Mouse (Mus musculus): ENCODE data around the gene Fah.

Fah gene

DNA sequence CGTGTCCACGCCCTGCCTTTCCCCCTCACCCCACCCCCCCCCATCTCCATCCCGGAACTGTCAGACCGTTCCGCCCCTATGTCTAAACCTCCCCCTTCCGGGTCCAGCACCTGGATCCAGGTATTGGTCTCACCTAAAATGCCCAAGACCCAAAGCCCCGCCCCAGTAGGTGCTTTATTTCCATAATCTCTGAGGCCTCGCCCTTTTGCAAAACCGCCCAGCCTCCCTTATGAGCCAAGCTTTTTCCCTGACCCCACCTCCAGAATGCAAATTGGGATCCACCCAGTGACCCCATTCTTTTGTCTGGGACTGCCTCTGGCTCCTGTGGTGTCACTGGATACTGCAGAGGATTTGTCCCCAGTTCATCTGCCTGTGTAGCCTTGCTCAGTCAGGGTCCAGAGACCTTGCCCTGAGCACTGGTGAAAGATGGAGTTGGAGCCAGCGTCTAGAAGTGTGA lies at the start of gene Fah:
TSS of gene Fah (minus strand) at position 430 of the 457 bp plus-strand sequence.
- CTCF ChIA-PET: interaction anchor here in 1 of 4 experiments (0.8 kb wide), 1 partner anchor 13 kb away, joined by 4 read pairs; no protein-coding TSS in a partner anchor
- POLR2A ChIA-PET: interaction anchor here in 3 of 4 experiments (0.6 to 4.9 kb wide), 13 partner anchors 9 to 281 kb away, joined by 3 to 25 read pairs (median 4); partner anchors contain the start of gene Zfand6 (in 1 of the 3)

GRCm38 (mm10) chr7:84652740-84653139 lies 46.2 kb upstream of the Fah start:
- CTCF ChIA-PET: no interaction called here
- POLR2A ChIA-PET: interaction anchor here in 1 of 4 experiments (1.1 kb wide), 2 partner anchors 8 to 12 kb away, joined by 3 to 4 read pairs; no protein-coding TSS in a partner anchor

DNA sequence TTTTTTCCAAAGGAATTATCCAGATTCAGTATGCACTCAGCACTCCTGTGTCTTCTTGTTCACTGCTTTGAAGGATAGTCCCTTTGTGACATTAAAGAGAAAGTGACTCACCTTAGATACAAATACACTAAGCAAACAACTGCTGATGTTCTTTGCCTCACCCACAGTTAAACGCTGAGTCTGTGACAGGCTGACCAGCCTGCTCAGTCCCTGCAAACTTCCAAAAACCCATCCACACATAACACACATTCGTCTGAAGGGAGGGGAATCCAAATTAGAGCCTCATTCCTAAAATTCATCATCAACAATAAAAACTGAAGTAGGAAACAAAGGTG lies 45.4 kb upstream of the Fah start:
- ChIA-PET POLR2A (no interaction called here), CTCF (no interaction called here)

DNA sequence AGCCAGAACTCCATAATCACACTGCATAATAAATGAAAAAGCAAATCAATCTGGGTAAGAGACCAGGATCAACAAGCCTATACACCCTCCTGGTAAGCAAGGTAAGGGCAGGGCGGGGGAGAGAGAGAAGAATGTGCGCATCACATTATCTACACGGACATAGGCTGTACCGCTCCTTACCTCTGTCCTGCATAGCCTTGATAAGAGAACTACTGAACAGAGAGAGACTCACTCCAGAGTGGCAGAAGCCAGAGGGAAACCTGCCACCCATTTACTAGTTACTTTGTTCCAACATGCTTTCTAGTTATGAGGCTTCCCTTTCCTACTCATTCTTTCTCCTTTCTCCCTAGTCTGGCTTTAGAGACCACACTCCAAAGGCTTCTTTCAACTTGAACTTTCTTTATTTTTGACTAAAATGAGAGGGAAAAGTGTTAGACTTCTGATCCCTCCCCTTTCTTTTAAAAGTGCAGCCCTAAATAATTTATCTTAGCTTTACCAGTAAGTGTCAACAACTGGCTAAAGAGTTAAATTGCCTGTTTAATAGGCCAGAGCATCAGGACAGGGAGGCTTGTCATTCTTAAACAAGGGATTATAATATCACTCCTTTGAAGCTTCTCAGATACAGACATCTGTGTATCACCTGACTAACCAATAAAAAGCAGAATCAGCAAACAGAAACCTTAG lies 44.9 kb upstream of the Fah start:
- POLR2A ChIA-PET: interaction anchor here in 1 of 4 experiments (0.9 to 2.1 kb wide), 2 partner anchors 27 to 45 kb away, joined by 3 to 8 read pairs; partner anchors contain the start of gene Fah
- CTCF ChIA-PET: no interaction called here

DNA sequence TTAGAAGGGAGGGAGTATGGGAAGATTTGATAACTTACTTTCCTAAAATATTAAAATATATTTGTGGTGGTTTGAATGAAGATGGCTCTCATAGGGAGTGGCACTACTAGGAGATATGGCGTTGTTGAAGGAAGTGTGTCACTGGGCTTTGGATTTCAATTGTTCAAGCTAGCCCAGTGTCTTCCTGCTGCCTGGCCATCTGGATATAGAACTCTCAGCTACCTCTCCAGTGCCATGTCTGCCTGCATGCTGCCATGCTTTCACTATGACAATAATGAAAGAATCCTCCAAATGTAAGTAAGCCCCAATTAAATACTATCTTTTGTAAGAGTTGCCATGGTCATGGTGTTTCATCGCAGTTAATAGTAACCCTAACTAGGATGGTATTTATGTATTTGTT lies 42.5 kb upstream of the Fah start:
- ChIA-PET CTCF (no interaction called here), POLR2A (no interaction called here)

GRCm38 (mm10) chr7:84646256-84646655 lies 39.7 kb upstream of the Fah start:
- POLR2A ChIA-PET: interaction anchor here in 2 of 4 experiments (0.9 to 1.2 kb wide), 3 partner anchors 23 to 44 kb away, joined by 3 to 6 read pairs (median 4); partner anchors contain the start of gene Zfand6 (in 1 of the 2)

GRCm38 (mm10) chr7:84643270-84643998 lies 36.9 kb upstream of the Fah start:
- ChIA-PET CTCF (no interaction called here), POLR2A (interaction anchor here in 1 of 4 experiments (0.7 to 1.7 kb wide), 5 partner anchors 9 to 44 kb away, joined by 3 to 4 read pairs (median 3); no protein-coding TSS in a partner anchor)

More at GRCm38 (mm10) chr7:84646256-84646655, 39.7 kb upstream of the Fah start:
- CTCF ChIA-PET: interaction anchor here in 1 of 4 experiments (0.6 kb wide), 1 partner anchor 732 kb away, joined by 3 read pairs; no protein-coding TSS in a partner anchor

GRCm38 (mm10) chr7:84642159-84642928 lies 35.8 kb upstream of the Fah start:
- POLR2A ChIA-PET: interaction anchor here in 1 of 4 experiments (0.7 to 1.7 kb wide), 5 partner anchors 16 to 42 kb away, joined by 3 to 4 read pairs (median 3); no protein-coding TSS in a partner anchor

GRCm38 (mm10) chr7:84636939-84637338 lies 30.4 kb upstream of the Fah start:
- CTCF ChIA-PET: no interaction called here
- POLR2A ChIA-PET: no interaction called here

More at GRCm38 (mm10) chr7:84642159-84642928, 35.8 kb upstream of the Fah start:
- CTCF ChIA-PET: no interaction called here

DNA sequence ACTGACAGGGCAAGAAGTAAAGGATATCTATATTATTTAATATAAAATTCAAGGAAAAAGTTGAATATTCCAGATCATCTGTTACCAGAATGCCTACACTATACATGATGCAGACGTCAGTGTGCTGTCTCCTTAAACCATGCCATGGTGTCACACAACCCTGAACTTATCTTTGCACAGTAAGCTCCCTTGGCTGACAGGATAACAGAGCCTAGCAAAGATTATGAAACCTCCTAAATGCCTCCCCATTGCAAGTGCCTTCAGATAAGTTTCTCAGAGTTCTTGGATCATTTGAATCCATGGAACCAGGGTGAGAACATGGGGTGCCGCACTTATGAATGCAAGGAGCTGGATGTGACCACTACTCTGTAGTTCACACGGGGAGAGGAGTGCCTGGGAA lies 25.4 kb upstream of the Fah start:
- ChIA-PET CTCF (no interaction called here), POLR2A (no interaction called here)

DNA sequence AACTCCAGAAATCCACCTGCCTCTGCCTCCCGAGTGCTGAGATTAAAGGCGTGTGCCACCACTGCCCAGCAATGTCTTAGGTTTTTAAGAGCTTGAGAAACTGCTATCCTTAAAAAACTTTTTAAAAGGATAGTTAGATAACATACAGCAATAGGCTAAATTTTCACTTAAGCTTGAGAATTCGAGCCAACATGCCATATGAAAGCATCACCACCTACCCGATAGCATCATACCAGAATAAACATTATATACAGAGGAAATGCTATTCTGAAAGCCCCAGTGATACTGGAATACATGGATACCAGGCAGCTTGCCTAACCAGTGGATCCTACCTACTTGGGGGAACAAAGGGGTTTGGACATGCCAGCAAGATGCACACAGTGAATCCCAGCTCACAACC lies 17.2 kb upstream of the Fah start:
- POLR2A ChIA-PET: interaction anchor here in 2 of 4 experiments (0.8 to 0.9 kb wide), 2 partner anchors 18 to 35 kb away, joined by 3 to 4 read pairs; partner anchors contain the start of gene Fah (in 1 of the 2)
- CTCF ChIA-PET: interaction anchor here in 1 of 4 experiments (1.6 kb wide), 1 partner anchor 126 kb away, joined by 4 read pairs; no protein-coding TSS in a partner anchor

DNA sequence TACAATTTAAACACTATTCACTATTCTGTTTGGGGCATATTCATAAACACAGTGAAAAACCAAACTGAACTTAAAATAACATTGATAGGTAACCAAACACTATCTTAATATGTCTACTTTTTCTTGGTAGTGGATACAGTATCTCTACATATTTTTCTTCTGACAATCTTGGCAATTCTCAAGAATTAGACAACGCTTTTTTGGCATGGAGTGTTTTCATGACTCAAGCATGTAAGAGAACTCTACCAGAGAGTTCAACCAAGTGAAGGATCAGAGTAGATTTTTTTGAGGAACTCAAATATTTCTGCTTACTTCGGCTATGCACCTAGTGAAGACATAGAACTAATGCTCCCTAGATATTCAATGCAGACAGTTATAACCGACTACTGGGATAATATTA lies 14.4 kb upstream of the Fah start:
- CTCF ChIA-PET: interaction anchor here in 1 of 4 experiments (0.5 kb wide), 1 partner anchor 540 kb away, joined by 3 read pairs; no protein-coding TSS in a partner anchor
- POLR2A ChIA-PET: interaction anchor here in 1 of 4 experiments (0.8 kb wide), 1 partner anchor 15 kb away, joined by 3 read pairs; no protein-coding TSS in a partner anchor

GRCm38 (mm10) chr7:84618951-84619350 lies 12.4 kb upstream of the Fah start:
- POLR2A ChIA-PET: interaction anchor here in 1 of 4 experiments (1.4 kb wide), 1 partner anchor 15 kb away, joined by 3 read pairs; no protein-coding TSS in a partner anchor
- CTCF ChIA-PET: no interaction called here

DNA sequence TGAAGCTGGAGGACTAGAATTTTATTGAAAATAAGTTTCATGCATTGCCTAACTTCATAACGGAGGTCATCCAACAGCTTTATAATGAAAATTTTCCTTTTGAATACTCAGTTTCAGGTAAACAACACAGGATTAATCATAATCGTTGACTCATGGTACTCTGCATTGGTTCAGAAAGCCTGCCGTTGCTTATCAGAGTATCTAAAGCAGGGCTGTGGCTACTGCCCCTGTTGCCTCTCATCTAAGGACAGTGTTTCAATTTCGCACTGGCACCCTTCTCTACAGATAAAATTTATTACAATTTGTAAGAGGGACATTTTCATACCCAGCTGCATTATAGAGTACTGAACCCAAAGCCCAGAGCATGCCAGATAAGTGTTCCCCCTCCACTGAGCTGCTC lies 5.9 kb upstream of the Fah start:
- POLR2A ChIA-PET: interaction anchor here in 2 of 4 experiments (0.6 to 0.9 kb wide), 2 partner anchors 10 to 61 kb away, joined by 3 to 6 read pairs; no protein-coding TSS in a partner anchor
- CTCF ChIA-PET: no interaction called here

DNA sequence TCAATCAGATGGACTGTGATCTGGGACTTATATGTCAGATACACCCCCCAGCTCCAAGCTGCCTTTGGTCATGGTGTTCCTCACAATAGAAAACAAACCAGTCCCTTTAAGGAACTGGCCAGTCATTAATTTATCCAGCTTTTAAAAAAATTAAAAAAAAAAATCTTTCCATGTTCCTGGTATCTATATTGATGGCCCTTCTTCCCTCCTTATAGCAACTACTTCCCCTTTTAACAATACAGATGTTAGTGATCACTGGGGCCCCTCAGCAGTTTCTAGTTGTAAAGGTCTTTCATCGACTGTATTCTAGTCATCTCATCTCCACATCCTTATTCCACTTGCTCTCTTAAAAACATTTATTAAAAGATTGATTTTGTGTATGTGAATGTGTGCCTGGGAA lies 5.1 kb upstream of the Fah start:
- ChIA-PET CTCF (no interaction called here), POLR2A (interaction anchor here in 3 of 4 experiments (0.5 to 1.2 kb wide), 3 partner anchors 10 to 1053 kb away, joined by 3 read pairs; partner anchors contain the start of gene Zfand6 (in 1 of the 3))

DNA sequence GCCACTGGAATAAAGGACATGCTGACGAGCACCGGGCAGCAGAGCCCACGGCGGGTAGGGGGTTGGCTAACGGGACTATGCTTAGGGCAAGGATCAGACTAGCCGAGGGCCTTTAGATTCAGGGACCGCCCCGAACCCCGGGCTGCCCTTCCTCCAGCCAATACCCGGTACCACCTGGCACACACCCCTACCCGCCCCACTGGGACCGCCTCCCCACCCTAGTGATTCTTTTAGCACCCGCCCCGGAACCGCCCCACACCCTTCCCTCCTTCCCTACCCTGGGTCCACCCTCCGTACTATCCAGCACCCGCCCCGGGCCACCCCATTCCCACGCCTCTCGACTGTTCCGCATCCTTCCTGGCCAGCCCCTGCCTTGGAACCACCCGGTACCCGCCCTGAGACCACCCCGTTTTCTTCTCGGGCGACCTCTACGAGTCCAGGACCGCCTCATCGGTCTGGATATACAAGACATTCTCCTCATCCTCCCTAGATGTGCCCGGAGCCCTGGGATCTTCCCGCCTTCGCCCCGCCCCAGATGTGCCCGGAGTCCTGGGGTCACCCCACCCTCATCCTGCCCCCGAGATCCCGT lies 724 bp downstream of the Fah start:
- CTCF ChIA-PET: interaction anchor here in 1 of 4 experiments (0.8 kb wide), 1 partner anchor 12 kb away, joined by 4 read pairs; no protein-coding TSS in a partner anchor
- POLR2A ChIA-PET: interaction anchor here in 3 of 4 experiments (0.6 to 4.9 kb wide), 14 partner anchors 9 to 726 kb away, joined by 3 to 25 read pairs (median 4); partner anchors contain the start of gene Zfand6 (in 1 of the 3)

GRCm38 (mm10) chr7:84605033-84605687 lies 1.4 kb downstream of the Fah start:
- POLR2A ChIA-PET: interaction anchor here in 3 of 4 experiments (1.3 to 4.9 kb wide), 8 partner anchors 10 to 726 kb away, joined by 3 to 25 read pairs (median 4); partner anchors contain the start of gene Zfand6 (in 1 of the 3)

More at GRCm38 (mm10) chr7:84605033-84605687, 1.4 kb downstream of the Fah start:
- CTCF ChIA-PET: interaction anchor here in 1 of 4 experiments (1.0 kb wide), 1 partner anchor 10 kb away, joined by 3 read pairs; no protein-coding TSS in a partner anchor
